26 mouse cellular contexts compared by ENCODE assay signal in the genomic region with DNA sequence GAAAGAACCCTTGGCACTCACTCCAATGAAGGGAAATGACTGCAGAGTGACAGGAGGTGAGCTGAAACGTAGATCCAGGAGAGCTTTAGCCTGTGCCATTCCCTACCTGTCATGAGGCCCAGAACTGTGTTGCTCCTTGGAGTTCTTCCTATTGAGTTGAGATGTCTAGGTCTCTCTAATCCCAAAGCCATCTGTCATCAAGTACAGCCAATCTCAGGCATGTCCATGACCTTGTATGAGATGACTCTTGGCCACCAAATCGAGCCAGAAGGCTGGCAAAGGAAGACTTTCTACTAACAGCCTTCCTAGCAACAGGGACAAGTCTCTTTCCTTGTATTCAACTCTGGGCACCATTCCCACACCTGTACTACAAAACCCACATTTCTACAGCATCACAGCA. TPM values are rescaled to one million over a fixed set of nuclear protein-coding genes. Genes with fewer than 3 reads are reported as not detected.
DNase-seq lines count a peak whose midpoint lies in the region; ATAC-seq and TF ChIP-seq lines count a peak whose summit lies in the region.
"Had no signal": no experiment of that assay in that cellular context is flagged by ENCODE, and none has a peak within 500 bp of the region (broad histone marks: within the 10 kb centered on the region; RNA-seq: fewer than 3 reads in every experiment).

No protein-coding gene starts in this region.

- peak; percentile 85 for ATAC-seq in cerebellum, adult (ENCODE audit: insufficient number of reproducible peaks, low FRiP score, low TSS enrichment)
- no peak; the same call in 1 of the 2 replicates for ATAC-seq in hindbrain, postnatal 0 days
- no peak for ATAC-seq in megakaryocyte, adult 5-6 weeks (ENCODE audit: poor library complexity, severe bottlenecking)
- ATAC-seq: activated CD4-positive, CD25-positive, alpha-beta regulatory T cell, adult 4 months; forebrain, embryonic 15.5 days had no signal

- intact Hi-C loops in left cerebral cortex, postnatal 4 days (cut with DNase I) = no loop called here
- intact Hi-C loops in left cerebral cortex, postnatal 25 days (cut with DNase I) = loop anchor here (5.0 to 10.0 kb wide), 2 partner anchors 82 to 144 kb away; no protein-coding TSS in a partner anchor

- H3K4me2 ChIP-seq in hindbrain, postnatal 0 days (ENCODE audit: low read depth, low read length) = no peak overlapping the region
- H3K4me2 ChIP-seq: forebrain, embryonic 15.5 days; heart, embryonic 13.5 days; kidney, embryonic 15.5 days; liver, embryonic 15.5 days; stomach, embryonic 15.5 days had no signal

- H3K36me3 ChIP-seq in hindbrain, postnatal 0 days (ENCODE audit: insufficient read depth, low read length) = no peaks in the 10 kb centered on the region
- H3K36me3 ChIP-seq: forebrain, embryonic 15.5 days; heart, embryonic 13.5 days; kidney, embryonic 15.5 days; limb, embryonic 10.5 days; liver, embryonic 15.5 days; midbrain, embryonic 10.5 days; stomach, embryonic 15.5 days had no signal

- 57% methylated on average over 2 of the region's 2 CpGs for WGBS in hindbrain, postnatal 0 days

- H3K4me1 ChIP-seq in hindbrain, postnatal 0 days (ENCODE audit: insufficient read depth, low read length) = no peaks in the 10 kb centered on the region
- H3K4me1 ChIP-seq: heart, embryonic 13.5 days; kidney, embryonic 15.5 days; limb, embryonic 10.5 days; liver, embryonic 15.5 days; midbrain, embryonic 10.5 days; stomach, embryonic 15.5 days had no signal

- no peak overlapping the region for H3K9ac ChIP-seq in hindbrain, postnatal 0 days (replicated peaks; ENCODE audit: low read length)
- H3K9ac ChIP-seq: forebrain, embryonic 15.5 days; heart, embryonic 13.5 days; kidney, embryonic 15.5 days; liver, embryonic 15.5 days; stomach, embryonic 15.5 days had no signal

- no peak for DNase-seq in cerebellum, postnatal 4 days (ENCODE audit: low spot score in 2 of 2)
- DNase-seq in left cerebral cortex, postnatal 4 days = peak; percentile 42
- no peak for DNase-seq in left cerebral cortex, adult 11 months (ENCODE audit: low spot score)
- DNase-seq in cerebellum, adult 9-10 months = peak; percentile 97
- peak; percentile 25 for DNase-seq in hindbrain, postnatal 0 days (ENCODE audit: low spot score)
- no peak for DNase-seq in left cerebral cortex, postnatal 25 days (ENCODE audit: low spot score in 2 of 2)
- DNase-seq: adrenal gland, postnatal 14 days; gastrocnemius, postnatal 25 days; heart, adult 2 months; heart, postnatal 14 days; kidney, adult 11 months; kidney, postnatal 36 days; liver; thymus, postnatal 36 days had no signal

- H3K27me3 ChIP-seq in hindbrain, postnatal 0 days (ENCODE audit: insufficient read depth, low read length) = no peaks in the 10 kb centered on the region
- H3K27me3 ChIP-seq: forebrain, embryonic 15.5 days; heart, embryonic 13.5 days; kidney, embryonic 15.5 days; liver, embryonic 15.5 days; stomach, embryonic 15.5 days had no signal

- no peak for TF ChIP-seq CTCF in hindbrain, postnatal 0 days (IDR thresholded peaks at IDR 0.05; ENCODE audit: low read depth)

- no peak overlapping the region for H3K27ac ChIP-seq in hindbrain, postnatal 0 days
- H3K27ac ChIP-seq: heart, adult 2 months; heart, embryonic 13.5 days; kidney, embryonic 15.5 days; left cerebral cortex, adult 2 months; limb, embryonic 10.5 days; liver, embryonic 15.5 days; macrophage; midbrain, embryonic 10.5 days; stomach, embryonic 15.5 days had no signal

- H3K4me3 ChIP-seq in hindbrain, postnatal 0 days (ENCODE audit: low read length) = no peak overlapping the region
- H3K4me3 ChIP-seq: forebrain, embryonic 15.5 days; heart, adult 2 months; heart, embryonic 13.5 days; kidney, embryonic 15.5 days; left cerebral cortex, adult 2 months; limb, embryonic 10.5 days; liver, embryonic 15.5 days; midbrain, embryonic 10.5 days; stomach, embryonic 15.5 days had no signal

- H3K9me3 ChIP-seq in hindbrain, postnatal 0 days (ENCODE audit: low read length) = no peaks in the 10 kb centered on the region
- H3K9me3 ChIP-seq: forebrain, embryonic 15.5 days; heart, embryonic 13.5 days; kidney, embryonic 15.5 days; limb, embryonic 10.5 days; liver, embryonic 15.5 days; midbrain, embryonic 10.5 days; stomach, embryonic 15.5 days had no signal

RNA-seq across cellular contexts. Expression of gene Arpp21, which starts 25.0 kb away (rescaled TPM):
- 100 to 1,000 TPM; 459 to 577 TPM for total RNA-seq in left cerebral cortex, postnatal 4 days (2021)
- total RNA-seq in hindbrain, postnatal 0 days (2014; rRNA removed) = 80.5 and 88.0 TPM in 2 replicates
- polyA plus RNA-seq in hindbrain, postnatal 0 days (2015; fragmentation: Nextera tagmentation; extraction: Ambion mirVana) = 60.9 and 64.6 TPM in 2 replicates
- 1.6 TPM in 1 of 2 replicates, not detected in the other for total RNA-seq in megakaryocyte, adult 5-6 weeks (2015)
- 0.18 and 0.49 TPM in 2 replicates for total RNA-seq in megakaryocyte, adult 5-6 weeks (2017)
- total RNA-seq in left cerebral cortex, postnatal 25 days (2021) = 100 to 1,000 TPM; 805 to 898 TPM

Comparison
In these comparisons a context has a peak if more than half of its experiments do, and no peak if none do; other contexts are left out.
1. DNase-seq: peak in left cerebral cortex, postnatal 4 days (single experiment), cerebellum, adult 9-10 months (single experiment) and hindbrain, postnatal 0 days (single experiment); none in cerebellum, postnatal 4 days (0 of 2), left cerebral cortex, adult 11 months (single experiment) and left cerebral cortex, postnatal 25 days (0 of 2).
2. RNA of gene Arpp21, which starts 25.0 kb away (total RNA-seq): 805 to 898 TPM in left cerebral cortex, postnatal 25 days, 459 to 577 TPM in left cerebral cortex, postnatal 4 days and 80.5 to 88.0 TPM in hindbrain, postnatal 0 days; 0.18 to 1.6 TPM in megakaryocyte, adult 5-6 weeks; every median in the first group is over 10 times any median in the second.